Mouse (Mus musculus) ES-E14 (cell line): ENCODE measurements around the gene Prtg. TPM values are rescaled to one million over a fixed set of nuclear protein-coding genes. Genes with fewer than 3 reads are reported as not detected.

Experiments used
- DNase-seq: peaks from one replicate; pipeline ENCODE4 v3.0.0-alpha.2; 2013; ENCODE audit warnings: low read depth, low spot score
- H3K27ac ChIP-seq: 2 replicates; pipeline ENCODE4 v1.5.1; 2012; ENCODE audit warnings: low read depth, mild to moderate bottlenecking, low read length, moderate library complexity, mixed read lengths; ENCODE audit not compliant: poor library complexity, insufficient read depth, severe bottlenecking
- H3K36me3 ChIP-seq: 2 replicates; pipeline ENCODE4 v1.6.1; 2012; ENCODE audit warnings: mild to moderate bottlenecking, low read length, moderate library complexity, mixed read lengths; ENCODE audit not compliant: control insufficient read depth, poor library complexity, insufficient read depth, severe bottlenecking
- H3K4me1 ChIP-seq, 2 experiments: fragments of 150-350 bp in 1 of 2; sonication (generic) in 1 of 2; 2 replicates each; pipeline ENCODE4 v1.6.1; 2012; ENCODE audit warnings: low read length in 2 of 2, mild to moderate bottlenecking in 1 of 2, mixed read lengths in 1 of 2; ENCODE audit not compliant: control insufficient read depth in 2 of 2, insufficient read depth in 2 of 2, poor library complexity in 1 of 2
- H3K4me3 ChIP-seq, 2 experiments: fragments of 150-350 bp in 1 of 2; sonication (generic) in 1 of 2; 2 replicates each; pipeline ENCODE4 v1.5.1; 2012; ENCODE audit warnings: low read length in 2 of 2, low read depth in 1 of 2, mild to moderate bottlenecking in 1 of 2, mixed read lengths in 1 of 2; ENCODE audit not compliant: insufficient read depth in 1 of 2, poor library complexity in 1 of 2, severe bottlenecking in 1 of 2
- H3K9ac ChIP-seq: 2 replicates; pipeline ENCODE4 v1.6.1; 2012; ENCODE audit warnings: low read depth, mild to moderate bottlenecking, low read length, mixed read lengths; ENCODE audit not compliant: poor library complexity, insufficient read depth, severe bottlenecking
- H3K9me3 ChIP-seq: fragments of 150-350 bp; sonication (generic); 2 replicates; pipeline ENCODE4 v1.6.1; 2012; ENCODE audit warnings: low read depth, mild to moderate bottlenecking, low read length; ENCODE audit not compliant: control insufficient read depth, insufficient read depth
- CHD2 ChIP-seq: IDR thresholded peaks from 2 replicates; pipeline ENCODE4 v1.6.1; 2014; ENCODE audit warnings: mild to moderate bottlenecking, low read depth, low read length, inconsistent platforms
- HCFC1 ChIP-seq: IDR thresholded peaks from 2 replicates; pipeline ENCODE4 v1.6.1; 2012; ENCODE audit warnings: low read length, inconsistent platforms, borderline replicate concordance; ENCODE audit not compliant: insufficient read depth
- MAFK ChIP-seq: IDR thresholded peaks from 2 replicates; pipeline ENCODE4 v1.6.1; 2014; ENCODE audit warnings: mild to moderate bottlenecking, low read depth, low read length, inconsistent platforms; ENCODE audit not compliant: insufficient read depth
- ZC3H11A ChIP-seq: IDR thresholded peaks from 2 replicates; pipeline ENCODE4 v1.6.1; 2012; ENCODE audit warnings: low read depth, mild to moderate bottlenecking, inconsistent platforms, low read length, borderline replicate concordance
- ZNF384 ChIP-seq: IDR thresholded peaks from 2 replicates; pipeline ENCODE4 v1.6.1; 2012; ENCODE audit warnings: low read depth, low read length, inconsistent platforms
- in situ Hi-C, 2 experiments: fragments of 600-800 bp; cut with MboI; formaldehyde crosslinking; loops; one replicate each; pipeline ENCODE4 v1.15.1; 2025; ENCODE audit warnings: low sequenced_read_pairs in 2 of 2, inconsistent platforms in 1 of 2; ENCODE audit not compliant: unreplicated experiment in 2 of 2
- total RNA-seq: library from RNA; depleted of rRNA; stranded (reverse); fragments of 300-350 nt; gene quantifications from 2 replicates; pipeline ENCODE4 v1.2.3, GENCODE M21; 2012

The Prtg gene
- total RNA-seq, 1 experiment, result 28.8 TPM

- Histone ChIP-seq H3K9ac (no peak overlapping the region), H3K4me1 (peaks cover 6 to 14% of the 10 kb centered on the region in 2 experiments; a peak in 2 of 4 replicates), H3K27ac (no peak overlapping the region), H3K36me3 (no peaks in the 10 kb centered on the region), H3K4me3 (no peak overlapping the region), H3K9me3 (no peaks in the 10 kb centered on the region)
- TF ChIP-seq ZC3H11A, result no peak
- no peak for TF ChIP-seq MAFK
- no peak for TF ChIP-seq CHD2
- no peak for TF ChIP-seq HCFC1
- TF ChIP-seq ZNF384, result no peak
- no peak for DNase-seq
- in situ Hi-C loops, result no loop called here
Measured at GRCm38 (mm10) chr9:72838256-72838655, 31.6 kb downstream of the Prtg start.

DNA sequence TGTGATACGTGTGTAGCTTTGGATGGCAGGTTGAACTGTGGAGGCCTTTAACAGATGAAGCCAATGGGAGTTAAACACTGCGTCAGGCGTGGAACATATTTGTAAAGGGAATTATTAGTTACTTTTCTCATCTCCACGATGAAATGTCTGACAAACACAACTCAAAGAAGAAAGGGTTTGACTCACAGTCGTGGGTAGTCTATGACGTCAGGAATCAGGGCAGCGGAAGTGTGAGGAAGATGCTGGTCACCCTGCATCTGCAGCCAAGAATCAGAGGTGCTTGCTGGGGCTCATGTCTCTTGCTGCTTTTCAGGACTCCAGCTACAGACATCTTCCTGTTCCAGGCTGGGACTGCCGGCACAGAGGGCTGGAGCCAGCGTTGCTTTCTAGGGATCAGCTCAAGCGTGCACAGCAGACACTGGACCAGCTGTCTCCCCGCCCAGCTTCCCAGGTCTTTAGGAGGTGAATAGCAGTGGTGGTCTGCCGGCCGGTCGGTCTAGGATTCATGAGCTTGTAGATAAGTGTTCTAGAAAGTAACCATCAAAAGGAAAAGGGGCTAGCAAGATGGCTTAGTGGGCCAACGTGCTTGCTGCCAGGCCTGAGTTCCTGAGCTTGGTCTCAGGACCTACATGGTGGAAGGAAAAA is 32.8 kb downstream of the Prtg start:
- Histone ChIP-seq H3K4me3 (no peak overlapping the region), H3K9ac (no peak overlapping the region), H3K4me1 (peaks cover 0 to 10% of the 10 kb centered on the region in 2 experiments; a peak in 1 of 4 replicates), H3K9me3 (no peaks in the 10 kb centered on the region), H3K36me3 (no peaks in the 10 kb centered on the region), H3K27ac (no peak overlapping the region)
- no peak for TF ChIP-seq ZNF384
- TF ChIP-seq ZC3H11A, result no peak
- no peak for TF ChIP-seq HCFC1
- no peak for TF ChIP-seq MAFK
- no peak for TF ChIP-seq CHD2
- DNase-seq, result no peak
- in situ Hi-C loops, result no loop called here

- Histone ChIP-seq H3K27ac (no peak overlapping the region), H3K9ac (no peak overlapping the region), H3K36me3 (no peaks in the 10 kb centered on the region; the same call in 1 of the 2 replicates), H3K4me3 (no peak overlapping the region), H3K9me3 (no peaks in the 10 kb centered on the region), H3K4me1 (no peaks in the 10 kb centered on the region)
- TF ChIP-seq ZNF384 (no peak), HCFC1 (no peak), ZC3H11A (no peak), CHD2 (no peak), MAFK (no peak)
- in situ Hi-C loops, result no loop called here
- DNase-seq, result no peak
Measured at GRCm38 (mm10) chr9:72844496-72844895, 37.8 kb downstream of the Prtg start.

DNA sequence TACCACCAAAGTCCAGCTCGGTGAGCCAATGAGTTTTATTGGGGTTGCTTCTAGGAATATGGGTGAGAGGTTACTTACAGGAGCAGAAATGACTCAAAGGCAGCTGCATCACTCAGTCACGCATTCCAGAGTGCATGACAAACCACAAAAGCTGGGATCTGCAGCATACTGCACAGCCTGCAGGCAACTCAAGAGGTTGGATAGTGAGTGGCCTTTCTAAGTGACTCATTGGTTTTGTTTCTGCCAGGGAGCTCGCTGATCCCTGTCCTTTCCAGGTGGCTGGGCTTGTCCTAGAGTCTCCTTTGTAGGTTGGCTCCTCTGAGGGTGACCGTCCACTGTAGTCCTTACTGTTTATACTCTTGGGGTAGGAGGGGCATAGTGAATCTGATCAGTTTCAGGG is 39.5 kb downstream of the Prtg start:
- Histone ChIP-seq H3K9me3 (no peaks in the 10 kb centered on the region), H3K4me3 (no peak overlapping the region), H3K36me3 (no peaks in the 10 kb centered on the region; the same call in 1 of the 2 replicates), H3K4me1 (no peaks in the 10 kb centered on the region), H3K9ac (no peak overlapping the region), H3K27ac (no peak overlapping the region)
- DNase-seq, result no peak
- no peak for TF ChIP-seq HCFC1
- TF ChIP-seq ZNF384, result no peak
- TF ChIP-seq CHD2, result no peak
- no peak for TF ChIP-seq ZC3H11A
- no peak for TF ChIP-seq MAFK
- in situ Hi-C loops, result no loop called here
